Mouse (Mus musculus) lung, postnatal 0 days (tissue): ENCODE data around the gene Kcnj9. TPM values are rescaled to one million over a fixed set of nuclear protein-coding genes. Genes with fewer than 3 reads are reported as not detected.

Experiments used
- ATAC-seq: fragments of 200-750 bp; cut with Nextera tagmentation; 2 replicates; pipeline ENCODE4 v1.8.0; 2017; ENCODE audit warnings: moderate library complexity
- DNase-seq: peaks from one replicate; pipeline ENCODE4 v3.0.0-alpha.2; 2016; ENCODE audit warnings: low spot score
- H3K27ac ChIP-seq: fragments of 300-500 bp; sonication (generic); 2 replicates; pipeline ENCODE4 v1.5.1; 2014; ENCODE audit warnings: antibody characterized with exemption, mild to moderate bottlenecking, low read length, mixed read lengths
- H3K27me3 ChIP-seq: fragments of 300-500 bp; sonication (generic); replicated peaks from 2 replicates; pipeline ENCODE4 v1.6.1; 2014; ENCODE audit warnings: low read length, mixed read lengths; ENCODE audit not compliant: insufficient read depth
- H3K36me3 ChIP-seq: fragments of 300-500 bp; sonication (generic); 2 replicates; pipeline ENCODE4 v1.6.1; 2014; ENCODE audit warnings: low read length, mixed read lengths; ENCODE audit not compliant: insufficient read depth
- H3K4me1 ChIP-seq: fragments of 300-500 bp; sonication (generic); 2 replicates; pipeline ENCODE4 v1.6.1; 2014; ENCODE audit warnings: antibody characterized with exemption, low read depth, low read length, mixed read lengths; ENCODE audit not compliant: insufficient read depth
- H3K4me2 ChIP-seq: fragments of 300-500 bp; sonication (generic); replicated peaks from 2 replicates; pipeline ENCODE4 v1.6.1; 2014; ENCODE audit warnings: low read depth, mild to moderate bottlenecking, low read length, moderate library complexity, mixed read lengths
- H3K4me3 ChIP-seq: fragments of 300-500 bp; sonication (generic); 2 replicates; pipeline ENCODE4 v1.5.1; 2014; ENCODE audit warnings: low read depth, low read length
- H3K9ac ChIP-seq: fragments of 300-500 bp; sonication (generic); replicated peaks from 2 replicates; pipeline ENCODE4 v1.6.1; 2014; ENCODE audit warnings: low read depth, mild to moderate bottlenecking
- H3K9me3 ChIP-seq: fragments of 300-500 bp; sonication (generic); 2 replicates; pipeline ENCODE4 v1.6.1; 2016; ENCODE audit warnings: low read length, mixed read lengths
- CTCF ChIP-seq: IDR thresholded peaks from 2 replicates; pipeline ENCODE4 v1.5.1; 2016; ENCODE audit warnings: antibody characterized with exemption, mild to moderate bottlenecking
- EP300 ChIP-seq: IDR thresholded peaks from 2 replicates; pipeline ENCODE4 v1.6.1; 2016; ENCODE audit warnings: antibody characterized with exemption, mild to moderate bottlenecking, control low read depth
- WGBS: fragments of 180-500 bp; shearing (Covaris S2); extraction: QIAGEN DNeasy Blood & Tissue Kit; methylation state at CpG from one replicate; pipeline ENCODE4 v1.1.7; 2014; 5-methylcytosine and 5-hydroxymethylcytosine counted together
- polyA plus RNA-seq: library from polyadenylated mRNA; unstranded; fragments of >200 nt; fragmentation: Nextera tagmentation; extraction: Ambion mirVana; gene quantifications from 2 replicates; pipeline ENCODE4 v1.2.1, GENCODE M21; 2015

Kcnj9 gene
- polyA plus RNA-seq, 1 experiment from 2014 or later, result not detected

DNA sequence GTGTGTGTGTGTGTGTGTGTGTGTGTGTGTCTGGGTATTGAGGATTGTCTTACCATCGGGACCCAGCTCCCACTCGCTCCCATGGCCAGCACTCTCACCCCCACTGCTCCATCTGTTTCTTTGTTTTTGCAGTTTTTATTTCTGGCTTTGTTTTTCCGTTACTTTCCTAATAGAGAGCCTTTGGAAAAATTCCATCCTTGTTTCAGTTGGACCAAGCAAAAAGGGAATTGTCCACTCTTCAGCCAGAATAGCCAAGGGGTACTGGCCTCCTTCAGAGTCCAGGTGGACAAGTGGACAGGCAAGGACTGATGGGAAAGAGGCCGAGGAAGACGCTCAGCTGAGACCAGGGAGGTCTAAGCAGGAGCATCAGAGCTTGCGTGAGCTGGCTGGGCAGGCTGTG, 22.2 kb downstream of the Kcnj9 start:
- H3K27me3 ChIP-seq, result no peaks in the 10 kb centered on the region
- ATAC-seq (no peak), DNase-seq (peak; percentile 31)
- peak overlapping the region; percentile 82; the same call in 1 of the 2 replicates for H3K27ac ChIP-seq
- no peaks in the 10 kb centered on the region for H3K36me3 ChIP-seq
- 52% methylated on average over 6 of the region's 6 CpGs for WGBS
- no peak overlapping the region for H3K4me2 ChIP-seq
- no peak overlapping the region for H3K4me3 ChIP-seq
- H3K9me3 ChIP-seq, result no peaks in the 10 kb centered on the region
- no peak for TF ChIP-seq CTCF
- no peak for TF ChIP-seq EP300
- H3K9ac ChIP-seq, result no peak overlapping the region
- H3K4me1 ChIP-seq, result no peaks in the 10 kb centered on the region; the same call in 1 of the 2 replicates

DNA sequence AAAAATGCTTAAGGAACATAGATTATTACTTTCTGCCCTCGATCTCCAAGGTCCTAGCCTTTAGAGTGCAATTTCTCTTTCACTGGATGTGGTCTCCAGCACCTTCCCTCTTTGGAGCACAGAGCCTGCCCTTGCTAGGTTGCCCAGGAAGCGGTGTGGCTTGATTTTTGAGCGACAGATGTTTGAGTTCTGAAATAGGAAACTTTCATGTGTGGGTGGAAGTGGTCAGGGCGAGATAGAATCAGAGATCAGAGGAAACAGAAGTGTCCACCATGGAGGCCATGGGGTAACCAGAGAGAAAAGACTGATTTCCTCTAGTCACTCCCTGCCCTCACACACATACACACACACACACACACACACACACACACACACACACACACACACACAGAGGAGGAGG, 22.9 kb downstream of the Kcnj9 start:
- no peak overlapping the region for H3K4me2 ChIP-seq
- H3K27ac ChIP-seq, result no peak overlapping the region
- no peaks in the 10 kb centered on the region for H3K9me3 ChIP-seq
- H3K9ac ChIP-seq, result no peak overlapping the region
- no peaks in the 10 kb centered on the region; the same call in 1 of the 2 replicates for H3K4me1 ChIP-seq
- DNase-seq (no peak), ATAC-seq (no peak)
- WGBS, result 59% methylated on average over 4 of the region's 4 CpGs
- H3K4me3 ChIP-seq, result no peak overlapping the region
- no peak for TF ChIP-seq CTCF
- TF ChIP-seq EP300, result no peak
- no peaks in the 10 kb centered on the region for H3K36me3 ChIP-seq
- no peaks in the 10 kb centered on the region for H3K27me3 ChIP-seq

DNA sequence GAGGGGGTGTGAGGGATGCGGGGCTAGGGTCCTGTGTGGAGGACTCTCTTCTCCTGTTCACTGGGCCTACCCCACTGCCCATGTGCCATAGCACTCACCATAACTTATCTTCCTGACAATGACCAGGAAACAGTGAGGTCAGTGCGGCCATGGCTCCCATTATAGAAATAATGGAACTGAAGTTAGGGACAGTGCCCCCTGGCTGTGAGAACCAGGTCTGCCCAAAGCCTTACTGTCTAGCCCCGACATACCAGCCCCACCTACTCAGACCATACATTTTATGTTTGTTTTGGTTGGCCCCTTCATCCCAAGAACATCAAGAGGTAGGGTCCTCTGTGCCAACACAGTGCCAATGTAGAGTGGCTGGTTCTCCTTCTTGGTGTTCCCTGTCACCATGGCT, 23.5 kb downstream of the Kcnj9 start:
- no peak overlapping the region for H3K4me2 ChIP-seq
- no peaks in the 10 kb centered on the region for H3K27me3 ChIP-seq
- H3K4me1 ChIP-seq, result no peaks in the 10 kb centered on the region; the same call in 1 of the 2 replicates
- no peak overlapping the region for H3K9ac ChIP-seq
- H3K4me3 ChIP-seq, result no peak overlapping the region
- no peaks in the 10 kb centered on the region for H3K36me3 ChIP-seq
- WGBS, result 79% methylated on average over 3 of the region's 3 CpGs
- TF ChIP-seq EP300 (no peak), CTCF (peak; percentile 50)
- ATAC-seq, result no peak
- DNase-seq, result no peak
- H3K27ac ChIP-seq, result no peak overlapping the region
- no peaks in the 10 kb centered on the region for H3K9me3 ChIP-seq

DNA sequence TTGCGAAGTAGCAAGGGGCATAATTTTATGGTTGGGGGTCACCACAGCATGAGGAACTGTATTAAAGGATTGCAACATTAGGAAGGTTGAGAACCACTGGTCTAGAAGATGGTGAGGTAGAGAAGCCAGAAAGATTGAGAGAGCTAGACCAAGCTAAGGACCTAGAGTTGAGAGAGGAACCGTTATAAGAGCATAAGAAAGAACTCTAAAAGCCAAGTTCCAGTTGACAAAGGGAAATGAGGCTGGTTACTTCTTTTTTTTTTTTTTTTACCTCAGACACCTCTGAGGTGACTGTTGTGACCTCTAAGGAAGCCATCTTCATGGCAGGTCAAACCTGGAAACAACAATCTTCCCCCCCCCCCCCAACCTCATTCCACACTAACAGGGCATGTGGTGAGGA, 24.0 kb downstream of the Kcnj9 start:
- 91% methylated on average over 2 of the region's 2 CpGs for WGBS
- no peak overlapping the region for H3K9ac ChIP-seq
- DNase-seq, result no peak
- no peaks in the 10 kb centered on the region for H3K27me3 ChIP-seq
- no peak overlapping the region for H3K27ac ChIP-seq
- no peak overlapping the region for H3K4me3 ChIP-seq
- ATAC-seq, result no peak
- TF ChIP-seq EP300 (no peak), CTCF (no peak)
- H3K4me2 ChIP-seq, result no peak overlapping the region
- H3K9me3 ChIP-seq, result no peaks in the 10 kb centered on the region
- no peaks in the 10 kb centered on the region for H3K36me3 ChIP-seq
- no peaks in the 10 kb centered on the region for H3K4me1 ChIP-seq

DNA sequence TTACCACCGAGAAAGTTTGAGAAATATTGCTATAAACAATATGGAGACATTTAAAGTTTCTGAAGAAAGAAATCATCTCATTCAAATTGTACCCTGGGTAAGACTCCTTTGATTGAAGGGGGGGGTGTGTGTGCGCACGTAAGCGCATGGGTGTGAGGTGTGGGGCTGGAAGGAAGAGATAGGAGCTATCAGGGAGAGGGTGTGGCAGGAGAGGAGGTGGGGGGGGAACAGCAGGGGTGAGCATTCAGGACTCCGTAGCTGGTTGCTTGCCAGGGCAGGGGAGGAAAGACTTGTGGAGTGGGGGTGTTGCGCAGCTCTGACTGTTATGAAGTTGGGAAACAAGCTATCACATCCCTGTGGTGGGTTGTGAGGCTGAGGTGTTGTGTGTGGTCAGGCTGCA, 24.7 kb downstream of the Kcnj9 start:
- ATAC-seq (no peak), DNase-seq (no peak)
- no peaks in the 10 kb centered on the region for H3K4me1 ChIP-seq
- H3K4me2 ChIP-seq, result no peak overlapping the region
- H3K27me3 ChIP-seq, result no peaks in the 10 kb centered on the region
- no peaks in the 10 kb centered on the region for H3K9me3 ChIP-seq
- no peaks in the 10 kb centered on the region for H3K36me3 ChIP-seq
- TF ChIP-seq CTCF (no peak), EP300 (no peak)
- H3K4me3 ChIP-seq, result no peak overlapping the region
- 66% methylated on average over 6 of the region's 6 CpGs for WGBS
- no peak overlapping the region for H3K9ac ChIP-seq
- H3K27ac ChIP-seq, result no peak overlapping the region

DNA sequence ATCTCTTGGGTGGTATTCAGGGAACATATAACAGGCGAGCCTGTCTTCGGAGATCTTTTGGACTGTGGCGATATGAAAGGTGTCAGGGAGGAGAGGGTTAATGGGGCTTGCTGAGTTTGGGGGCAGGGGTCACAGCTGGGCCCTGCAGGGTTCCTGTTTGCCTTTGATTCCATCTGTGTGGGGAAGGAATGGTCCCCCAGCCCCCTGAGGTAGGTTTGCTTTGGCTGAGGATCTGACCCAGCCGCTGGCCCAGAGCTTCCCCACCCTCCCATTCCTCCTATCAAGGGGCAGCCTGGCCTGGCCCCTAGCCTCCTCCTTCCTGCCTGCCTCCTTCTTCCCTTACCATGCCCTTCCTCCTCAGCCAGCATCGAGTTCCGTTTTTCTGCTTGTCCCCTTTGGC, 26.3 kb downstream of the Kcnj9 start:
- Histone ChIP-seq H3K4me1 (no peaks in the 10 kb centered on the region), H3K36me3 (no peaks in the 10 kb centered on the region), H3K27me3 (no peaks in the 10 kb centered on the region), H3K4me2 (no peak overlapping the region), H3K9me3 (no peaks in the 10 kb centered on the region), H3K27ac (no peak overlapping the region), H3K9ac (no peak overlapping the region), H3K4me3 (no peak overlapping the region)
- ATAC-seq, result no peak
- WGBS, result 30% methylated on average over 6 of the region's 6 CpGs
- TF ChIP-seq CTCF, result no peak
- no peak for TF ChIP-seq EP300
- no peak for DNase-seq

DNA sequence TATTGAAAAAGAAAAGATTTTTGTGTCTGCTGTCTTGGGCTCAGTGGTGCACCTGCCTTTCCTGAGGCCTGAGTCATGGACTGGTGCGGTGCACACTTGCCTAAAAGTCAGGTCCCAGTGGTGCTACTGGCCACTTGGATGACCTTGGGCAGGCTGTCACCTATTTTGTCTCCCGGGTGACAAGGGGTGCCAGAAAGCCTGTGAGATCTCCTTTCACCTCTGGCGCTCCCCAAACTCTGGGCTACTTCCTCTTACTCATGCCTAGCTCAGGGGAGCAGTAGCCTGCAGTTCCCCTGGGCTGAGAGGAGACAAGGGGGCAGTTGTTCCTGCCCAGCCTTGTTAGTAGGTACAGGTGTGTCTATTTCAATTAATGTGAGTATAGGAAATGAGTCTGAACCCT, 26.8 kb downstream of the Kcnj9 start:
- Histone ChIP-seq H3K9ac (no peak overlapping the region), H3K27ac (no peak overlapping the region), H3K4me2 (no peak overlapping the region), H3K27me3 (no peaks in the 10 kb centered on the region), H3K9me3 (no peaks in the 10 kb centered on the region), H3K4me3 (no peak overlapping the region), H3K36me3 (no peaks in the 10 kb centered on the region), H3K4me1 (no peaks in the 10 kb centered on the region)
- ATAC-seq, result no peak
- no peak for DNase-seq
- WGBS, result 53% methylated on average over 3 of the region's 3 CpGs
- TF ChIP-seq EP300 (no peak), CTCF (no peak)
